Mouse (Mus musculus) intestine, postnatal 0 days (tissue): ENCODE results near the gene Fam213a. TPM values are rescaled to one million over a fixed set of nuclear protein-coding genes. Genes with fewer than 3 reads are reported as not detected.
A peak's percentile ranks its signal among the peaks of the same experiment; 100 is the strongest.

Experiments used
- ATAC-seq: fragments of 200-750 bp; cut with Nextera tagmentation; 2 replicates; pipeline ENCODE4 v1.8.0; 2017; ENCODE audit warnings: mild to moderate bottlenecking, moderate TSS enrichment, moderate library complexity
- H3K27ac ChIP-seq: fragments of 300-500 bp; sonication (generic); 2 replicates; pipeline ENCODE4 v1.5.1; 2014; ENCODE audit warnings: mild to moderate bottlenecking, low read depth, low read length, moderate library complexity
- H3K27me3 ChIP-seq: fragments of 300-500 bp; sonication (generic); replicated peaks from 2 replicates; pipeline ENCODE4 v1.6.1; 2014; ENCODE audit warnings: low read length, mixed read lengths; ENCODE audit not compliant: control insufficient read depth, insufficient read depth
- H3K36me3 ChIP-seq: fragments of 300-500 bp; sonication (generic); 2 replicates; pipeline ENCODE4 v1.6.1; 2014; ENCODE audit warnings: mild to moderate bottlenecking, moderate library complexity; ENCODE audit not compliant: control insufficient read depth, insufficient read depth
- H3K4me1 ChIP-seq: fragments of 300-500 bp; sonication (generic); replicated peaks from 2 replicates; pipeline ENCODE4 v1.6.1; 2014; ENCODE audit warnings: antibody characterized with exemption, low read length, mixed read lengths; ENCODE audit not compliant: control insufficient read depth, insufficient read depth
- H3K4me2 ChIP-seq: fragments of 300-500 bp; sonication (generic); replicated peaks from 2 replicates; pipeline ENCODE4 v1.6.1; 2014; ENCODE audit warnings: low read depth, mild to moderate bottlenecking, moderate library complexity
- H3K4me3 ChIP-seq: fragments of 300-500 bp; sonication (generic); 2 replicates; pipeline ENCODE4 v1.5.1; 2014; ENCODE audit warnings: low read depth, low read length
- H3K9ac ChIP-seq: fragments of 300-500 bp; sonication (generic); 2 replicates; pipeline ENCODE4 v1.6.1; 2014; ENCODE audit warnings: mild to moderate bottlenecking, low read depth, low read length
- H3K9me3 ChIP-seq: fragments of 300-500 bp; sonication (generic); 2 replicates; pipeline ENCODE4 v1.6.1; 2016; ENCODE audit warnings: mixed run types; ENCODE audit not compliant: control insufficient read depth
- CTCF ChIP-seq: sonication (generic); IDR thresholded peaks from 2 replicates; pipeline ENCODE4 v1.5.1; 2016; ENCODE audit warnings: low read depth, mild to moderate bottlenecking, control low read depth, antibody characterized with exemption, moderate library complexity
- WGBS: fragments of 180-500 bp; shearing (Covaris S2); extraction: QIAGEN DNeasy Blood & Tissue Kit; methylation state at CpG from one replicate; pipeline ENCODE4 v1.1.7; 2014; 5-methylcytosine and 5-hydroxymethylcytosine counted together
- polyA plus RNA-seq: library from polyadenylated mRNA; unstranded; fragments of >200 nt; fragmentation: Nextera tagmentation; extraction: Ambion mirVana; gene quantifications from 2 replicates; pipeline ENCODE4 v1.2.1, GENCODE M21; 2015

Fam213a gene
- polyA plus RNA-seq, 1 experiment from 2014 or later: 86.9 TPM

- no peak for ATAC-seq
- H3K4me2 ChIP-seq: no peak overlapping the region
Measured at GRCm38 (mm10) chr14:40999904-41000645, 13.5 kb downstream of the Fam213a start.

DNA sequence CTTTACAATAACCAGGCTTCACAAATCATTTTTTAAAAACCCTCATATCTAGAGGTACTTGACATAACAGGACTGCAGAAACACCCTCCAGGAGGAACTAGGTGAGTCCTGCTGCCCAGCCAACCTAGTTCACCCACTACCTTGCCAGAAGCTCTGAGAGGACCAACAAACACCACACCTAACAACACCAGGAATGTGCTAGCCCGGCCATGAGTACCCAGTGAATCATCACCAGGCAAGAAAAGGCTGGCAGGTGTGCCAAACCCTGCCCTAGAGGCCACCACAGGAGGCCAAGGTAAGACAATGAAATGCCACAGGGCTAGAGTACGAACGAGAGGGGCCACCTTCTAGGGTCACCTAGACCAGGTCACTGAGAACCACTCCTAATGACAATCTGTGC lies 17.4 kb downstream of the Fam213a start:
- Histone ChIP-seq H3K9me3 (no peaks in the 10 kb centered on the region), H3K4me3 (no peak overlapping the region), H3K4me1 (no peaks in the 10 kb centered on the region; the same call in 1 of the 2 replicates), H3K36me3 (peaks cover 14% of the 10 kb centered on the region), H3K27ac (no peak overlapping the region), H3K27me3 (no peaks in the 10 kb centered on the region), H3K9ac (no peak overlapping the region), H3K4me2 (no peak overlapping the region)
- WGBS: 81% methylated on average over 3 of the region's 3 CpGs
- no peak for TF ChIP-seq CTCF
- no peak for ATAC-seq

More at GRCm38 (mm10) chr14:40999904-41000645, 13.5 kb downstream of the Fam213a start:
- no peaks in the 10 kb centered on the region for H3K4me1 ChIP-seq
- no peak overlapping the region for H3K4me3 ChIP-seq
- H3K27me3 ChIP-seq: no peaks in the 10 kb centered on the region
- WGBS: 89% methylated on average over 7 of the region's 7 CpGs
- no peaks in the 10 kb centered on the region for H3K9me3 ChIP-seq
- no peak overlapping the region for H3K9ac ChIP-seq
- TF ChIP-seq CTCF: no peak
- peaks cover 25% of the 10 kb centered on the region for H3K36me3 ChIP-seq
- no peak overlapping the region for H3K27ac ChIP-seq

- Histone ChIP-seq H3K4me3 (no peak overlapping the region), H3K4me2 (peak overlapping the region; percentile 24), H3K9me3 (no peaks in the 10 kb centered on the region), H3K4me1 (no peaks in the 10 kb centered on the region; the same call in 1 of the 2 replicates), H3K27me3 (no peaks in the 10 kb centered on the region), H3K27ac (no peak overlapping the region), H3K36me3 (peaks cover 6% of the 10 kb centered on the region), H3K9ac (no peak overlapping the region)
- peak; percentile 47; the same call in 1 of the 2 replicates for ATAC-seq
- WGBS: 28% methylated on average over 6 of the region's 6 CpGs
- no peak for TF ChIP-seq CTCF
Measured at GRCm38 (mm10) chr14:40992464-40992863, 21.1 kb downstream of the Fam213a start.

DNA sequence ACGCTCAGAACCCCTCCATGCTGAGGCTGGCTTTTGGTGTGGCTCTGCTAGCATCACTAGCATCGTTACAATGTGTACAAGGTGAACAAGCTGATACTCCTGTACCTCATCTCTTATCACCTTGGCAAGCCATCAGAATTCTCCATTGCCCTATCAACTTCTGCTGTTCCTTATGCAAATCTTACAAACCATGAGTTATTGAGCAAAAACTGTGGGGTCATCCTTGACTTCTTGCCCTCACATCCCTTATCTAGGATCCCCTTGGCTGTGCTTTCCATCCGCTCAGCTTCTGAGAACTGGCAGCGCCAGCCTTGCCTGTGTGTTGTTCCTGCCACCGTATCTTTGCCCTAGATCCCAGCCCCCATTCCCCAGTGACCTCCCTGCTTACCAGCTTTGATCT lies 24.8 kb downstream of the Fam213a start:
- no peak overlapping the region for H3K27ac ChIP-seq
- H3K27me3 ChIP-seq: no peaks in the 10 kb centered on the region
- 89% methylated on average over 5 of the region's 5 CpGs for WGBS
- no peaks in the 10 kb centered on the region for H3K36me3 ChIP-seq
- no peak overlapping the region for H3K4me2 ChIP-seq
- H3K9ac ChIP-seq: no peak overlapping the region
- no peaks in the 10 kb centered on the region; the same call in 1 of the 2 replicates for H3K4me1 ChIP-seq
- no peak for TF ChIP-seq CTCF
- no peak overlapping the region for H3K4me3 ChIP-seq
- H3K9me3 ChIP-seq: no peaks in the 10 kb centered on the region
- no peak for ATAC-seq

- 51% methylated on average over 2 of the region's 2 CpGs for WGBS
- no peaks in the 10 kb centered on the region for H3K4me1 ChIP-seq
- no peak overlapping the region for H3K9ac ChIP-seq
- no peak overlapping the region for H3K27ac ChIP-seq
- no peak overlapping the region for H3K4me3 ChIP-seq
- H3K27me3 ChIP-seq: no peaks in the 10 kb centered on the region
- ATAC-seq: peak; percentile 16; the same call in 1 of the 2 replicates
- no peaks in the 10 kb centered on the region for H3K36me3 ChIP-seq
- H3K9me3 ChIP-seq: no peaks in the 10 kb centered on the region
- no peak for TF ChIP-seq CTCF
- H3K4me2 ChIP-seq: no peak overlapping the region
Measured at GRCm38 (mm10) chr14:40987184-40987583, 26.4 kb downstream of the Fam213a start.

DNA sequence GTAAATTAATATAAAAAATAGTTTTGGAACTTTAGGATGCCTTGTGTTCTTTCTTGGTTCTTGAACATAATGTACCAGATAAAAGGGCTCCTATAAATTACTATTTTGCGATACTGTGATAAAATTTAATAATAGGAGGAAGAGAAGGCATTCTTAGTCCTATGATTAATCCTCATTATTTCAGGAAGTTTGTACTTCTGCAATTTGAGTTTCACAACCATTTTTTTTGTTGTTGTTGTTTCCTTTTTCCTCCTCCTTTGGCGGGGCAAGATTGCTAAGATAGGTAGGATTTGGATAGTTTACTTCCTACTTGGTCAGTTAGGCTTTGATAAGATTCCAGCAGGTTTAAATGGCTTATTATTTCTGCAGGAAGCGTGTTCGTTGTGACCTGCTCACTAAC lies 28.0 kb downstream of the Fam213a start:
- Histone ChIP-seq H3K9me3 (no peaks in the 10 kb centered on the region), H3K4me3 (no peak overlapping the region), H3K36me3 (no peaks in the 10 kb centered on the region), H3K9ac (no peak overlapping the region), H3K27me3 (no peaks in the 10 kb centered on the region), H3K27ac (no peak overlapping the region), H3K4me1 (no peaks in the 10 kb centered on the region), H3K4me2 (no peak overlapping the region)
- 70% methylated on average over 4 of the region's 4 CpGs for WGBS
- no peak for TF ChIP-seq CTCF
- ATAC-seq: no peak
